Mouse (Mus musculus): ENCODE results near the gene Lonrf2. TPM values are rescaled to one million over a fixed set of nuclear protein-coding genes. Genes with fewer than 3 reads are reported as not detected.

Gene Lonrf2
- 0.70 TPM for polyA plus RNA-seq (2015; fragmentation: Illumina TruSeq; extraction: RNeasy Lipid Tissue Mini Kit (QIAGEN cat#74804); ENCODE audit: insufficient read depth, low read depth, low replicate concordance)

GRCm38 (mm10) chr1:38836477-38836872 is at the start of gene Lonrf2:
Gene Lonrf2 (minus strand): TSS chr1:38836711.

Other genes starting within 250 kb of the Lonrf2 start
- gene Aff3, start 171.8 kb downstream of the Lonrf2 start, polyA plus RNA-seq (2015; fragmentation: Illumina TruSeq; extraction: RNeasy Lipid Tissue Mini Kit (QIAGEN cat#74804); ENCODE audit: insufficient read depth, low read depth, low replicate concordance): 0.76 TPM
- gene Chst10, start 61.5 kb upstream of the Lonrf2 start, polyA plus RNA-seq (2015; fragmentation: Illumina TruSeq; extraction: RNeasy Lipid Tissue Mini Kit (QIAGEN cat#74804); ENCODE audit: insufficient read depth, low read depth, low replicate concordance): 0.44 TPM
- not detected for gene Nms, start 102.4 kb upstream of the Lonrf2 start, polyA plus RNA-seq (2015; fragmentation: Illumina TruSeq; extraction: RNeasy Lipid Tissue Mini Kit (QIAGEN cat#74804); ENCODE audit: insufficient read depth, low read depth, low replicate concordance)
- 16.2 TPM for gene Pdcl3, start 148.9 kb upstream of the Lonrf2 start, polyA plus RNA-seq (2015; fragmentation: Illumina TruSeq; extraction: RNeasy Lipid Tissue Mini Kit (QIAGEN cat#74804); ENCODE audit: insufficient read depth, low read depth, low replicate concordance)

Measured in pancreas, adult 10 weeks (tissue).